Mouse (Mus musculus): ENCODE measurements around the gene Arhgap15.

Arhgap15 gene

GRCm38 (mm10) chr2:44039522-44040203 is 291.0 kb downstream of the Arhgap15 start:
- no peak for DNase-seq

DNA sequence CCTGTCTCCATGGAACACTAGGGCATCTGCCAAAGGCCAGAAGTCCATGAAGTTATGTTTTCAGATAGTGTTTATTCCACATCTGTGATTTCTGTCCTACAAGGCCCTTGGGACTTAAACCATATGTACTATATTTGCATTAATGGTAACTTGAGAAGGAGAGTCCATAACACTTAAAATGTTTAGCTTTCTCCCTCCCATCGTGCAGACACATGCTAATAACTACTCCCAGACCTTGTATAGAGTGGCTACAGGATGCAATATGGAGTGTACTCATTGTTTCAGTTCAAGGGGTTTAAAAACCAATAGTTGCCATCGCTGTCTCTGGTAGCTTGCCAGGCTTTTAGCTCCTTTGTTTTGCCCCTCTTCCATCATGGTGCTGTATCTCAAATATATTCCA is 295.5 kb downstream of the Arhgap15 start:
- no peak for DNase-seq

GRCm38 (mm10) chr2:44044634-44045033 is 296.0 kb downstream of the Arhgap15 start:
- DNase-seq: no peak

DNA sequence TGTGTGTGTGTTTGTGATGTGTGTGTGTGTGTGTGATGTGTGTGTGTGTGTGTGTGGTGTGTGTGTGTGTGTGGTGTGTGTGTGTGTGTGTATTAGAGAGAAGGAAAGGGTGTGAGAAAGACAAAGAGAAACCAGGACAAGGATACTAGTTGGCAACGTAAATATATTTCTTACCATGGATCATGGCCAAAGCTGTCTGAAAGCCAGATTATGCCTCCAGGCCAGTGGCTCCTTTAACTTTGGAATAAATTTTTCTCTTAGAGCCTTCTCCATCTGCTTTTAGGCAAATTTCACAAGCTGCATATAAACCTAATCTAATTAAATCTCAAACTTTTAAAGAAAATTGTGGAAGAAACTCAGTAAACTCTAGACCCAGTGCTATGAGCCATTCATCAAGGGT is 296.6 kb downstream of the Arhgap15 start:
- DNase-seq: no peak

DNA sequence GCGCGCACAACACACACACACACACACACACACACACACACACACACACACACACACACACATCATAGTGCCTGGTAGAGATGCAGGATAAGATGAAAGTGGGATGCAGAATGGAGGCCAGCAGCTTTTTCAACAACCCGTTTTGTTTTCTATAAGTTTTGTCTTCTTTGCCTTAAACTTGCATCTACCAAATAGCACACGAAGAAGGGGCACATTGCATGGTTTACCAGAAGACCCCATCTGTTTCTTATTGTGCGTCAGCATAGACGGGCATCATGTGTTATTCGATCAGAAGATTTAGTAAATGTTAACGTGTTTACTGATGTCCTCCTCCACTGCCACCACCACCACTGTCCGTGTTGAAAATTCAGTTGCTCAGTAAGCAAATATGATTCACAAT is 311.7 kb downstream of the Arhgap15 start:
- DNase-seq: no peak

GRCm38 (mm10) chr2:44060716-44061115 is 312.1 kb downstream of the Arhgap15 start:
- no peak for DNase-seq

- no peak for DNase-seq
These were observed 316.4 kb downstream of the Arhgap15 start for GRCm38 (mm10) chr2:44065067-44065466.

DNA sequence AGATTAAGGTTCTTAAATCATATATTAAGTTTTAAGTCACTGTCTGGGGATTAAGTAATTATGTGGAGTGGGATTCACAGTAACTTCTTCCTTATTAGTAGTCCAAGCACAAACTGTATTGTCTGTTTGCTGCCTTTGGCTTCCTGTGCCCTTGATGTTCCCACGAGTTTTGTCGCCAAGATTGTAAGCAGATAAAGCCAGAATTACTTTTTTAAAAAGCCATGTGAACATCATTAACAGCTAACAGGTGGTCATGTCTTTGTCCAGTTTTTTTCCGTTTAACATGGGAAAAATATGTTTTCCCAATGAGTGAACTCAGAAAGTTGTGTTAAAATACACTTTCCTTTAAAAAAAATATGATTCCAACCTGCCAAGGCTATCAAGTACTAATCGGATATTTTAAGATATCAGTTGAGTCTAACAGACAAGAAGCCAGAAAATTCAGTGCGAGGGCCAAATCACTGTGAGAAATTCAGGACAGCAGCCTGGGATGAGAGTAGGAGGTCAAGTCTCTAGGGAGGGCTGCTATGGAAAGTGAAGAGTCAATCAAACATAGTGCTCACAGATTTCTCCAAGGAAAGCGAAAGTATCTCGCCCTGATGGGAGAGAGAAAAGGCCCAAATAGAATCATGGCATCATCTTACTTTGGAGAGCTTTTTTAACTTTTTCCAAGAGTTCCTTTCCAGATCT is 319.7 kb downstream of the Arhgap15 start:
- peak in 1 of 2 experiments; percentile 4 for DNase-seq

GRCm38 (mm10) chr2:44068906-44069305 is 320.3 kb downstream of the Arhgap15 start:
- no peak for DNase-seq

GRCm38 (mm10) chr2:44076570-44076969 is 327.9 kb downstream of the Arhgap15 start:
- DNase-seq: no peak

GRCm38 (mm10) chr2:44080530-44080929 is 331.9 kb downstream of the Arhgap15 start:
- no peak for DNase-seq

DNA sequence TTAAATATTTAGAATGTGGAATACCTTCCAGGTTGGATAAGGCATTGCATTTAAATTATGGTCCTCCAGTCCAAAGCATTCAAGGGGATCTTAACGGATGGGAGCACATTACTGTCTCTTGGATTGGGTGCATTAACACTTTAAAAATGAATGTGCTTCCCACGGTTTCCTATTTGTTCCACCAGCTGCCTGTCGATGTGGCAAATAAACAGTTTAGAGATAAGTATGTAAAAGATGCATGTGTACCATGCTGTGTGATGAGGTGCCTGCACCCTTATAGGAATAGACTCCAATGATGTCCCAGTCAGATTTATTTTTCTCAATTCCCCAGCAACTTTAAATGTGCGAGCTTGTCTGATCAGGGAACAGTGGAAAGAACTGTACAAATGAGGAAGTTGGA is 332.6 kb downstream of the Arhgap15 start:
- no peak for DNase-seq

GRCm38 (mm10) chr2:44084471-44084870 is 335.8 kb downstream of the Arhgap15 start:
- no peak for DNase-seq

DNA sequence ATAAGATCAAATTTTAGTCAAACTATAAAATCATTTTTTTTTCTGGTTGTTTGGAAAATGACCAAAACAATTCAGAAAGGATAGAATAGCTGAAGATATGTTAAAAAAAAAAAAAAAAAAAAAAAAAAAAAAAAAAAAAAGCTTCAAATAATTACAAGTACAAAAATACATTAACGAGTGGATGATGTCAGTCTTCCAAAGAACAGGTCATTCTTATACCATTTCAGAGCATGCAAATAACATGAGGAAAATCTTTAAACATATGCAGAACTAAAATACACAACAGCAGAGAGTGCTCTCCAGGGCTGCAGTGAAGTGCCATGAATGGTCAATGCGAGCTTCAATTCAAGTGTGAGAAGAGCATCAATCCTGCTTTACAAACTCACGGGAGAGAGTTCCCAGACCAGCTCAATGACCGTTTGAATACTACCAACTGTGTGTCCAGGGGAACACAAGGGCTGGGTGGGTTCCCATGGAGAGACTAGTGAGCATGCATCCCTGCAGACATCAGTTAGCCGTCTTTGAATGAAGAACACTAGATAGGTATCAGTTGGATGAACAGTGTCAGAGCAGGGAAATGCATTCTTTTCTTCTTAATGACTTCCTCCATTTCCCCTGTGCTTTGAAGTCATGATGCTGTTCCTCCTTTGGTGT is 337.9 kb downstream of the Arhgap15 start:
- DNase-seq: no peak

GRCm38 (mm10) chr2:44098552-44098951 is 349.9 kb downstream of the Arhgap15 start:
- DNase-seq: no peak

DNA sequence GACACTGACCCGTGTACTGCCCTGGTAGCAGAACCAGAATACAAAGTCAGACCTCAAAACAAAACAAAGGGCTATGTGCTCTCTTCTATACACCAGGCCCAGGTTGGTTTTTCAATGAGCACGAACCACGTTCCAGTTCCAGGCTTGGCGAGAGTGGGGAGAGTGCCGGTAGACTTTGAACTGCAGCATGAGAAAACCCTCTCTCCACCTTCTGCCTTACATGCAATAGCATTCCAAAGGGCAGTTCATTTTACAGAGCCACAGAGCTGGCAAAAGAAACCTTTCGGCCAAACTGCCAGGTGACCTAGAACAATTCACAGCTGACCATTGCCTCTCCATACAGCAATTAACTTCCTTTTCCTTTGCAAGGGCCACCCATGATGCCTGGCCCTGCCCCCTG is 353.7 kb downstream of the Arhgap15 start:
- no peak for DNase-seq

DNA sequence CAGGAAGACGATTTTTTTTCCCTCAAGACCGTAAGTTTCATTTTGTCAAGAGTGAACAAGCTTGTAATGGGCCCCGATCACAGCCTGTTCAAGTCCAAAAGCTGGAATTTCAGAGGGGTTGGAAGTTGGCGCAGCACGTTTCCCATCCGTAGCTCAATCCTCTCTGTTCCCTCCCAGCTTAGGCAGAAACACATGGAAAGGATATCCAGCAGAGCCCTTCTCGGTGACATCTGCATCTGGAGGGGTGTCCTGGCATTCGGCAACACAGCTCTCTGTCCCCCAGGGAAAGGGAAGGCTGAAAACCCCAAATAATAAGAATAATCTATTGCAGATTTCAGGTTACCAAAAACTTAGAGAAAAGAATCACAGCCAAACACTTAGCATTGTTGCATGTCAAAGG is 354.7 kb downstream of the Arhgap15 start:
- no peak for DNase-seq

GRCm38 (mm10) chr2:44103742-44104141 is 355.1 kb downstream of the Arhgap15 start:
- DNase-seq: peak in 1 of 2 experiments; percentile 10

DNA sequence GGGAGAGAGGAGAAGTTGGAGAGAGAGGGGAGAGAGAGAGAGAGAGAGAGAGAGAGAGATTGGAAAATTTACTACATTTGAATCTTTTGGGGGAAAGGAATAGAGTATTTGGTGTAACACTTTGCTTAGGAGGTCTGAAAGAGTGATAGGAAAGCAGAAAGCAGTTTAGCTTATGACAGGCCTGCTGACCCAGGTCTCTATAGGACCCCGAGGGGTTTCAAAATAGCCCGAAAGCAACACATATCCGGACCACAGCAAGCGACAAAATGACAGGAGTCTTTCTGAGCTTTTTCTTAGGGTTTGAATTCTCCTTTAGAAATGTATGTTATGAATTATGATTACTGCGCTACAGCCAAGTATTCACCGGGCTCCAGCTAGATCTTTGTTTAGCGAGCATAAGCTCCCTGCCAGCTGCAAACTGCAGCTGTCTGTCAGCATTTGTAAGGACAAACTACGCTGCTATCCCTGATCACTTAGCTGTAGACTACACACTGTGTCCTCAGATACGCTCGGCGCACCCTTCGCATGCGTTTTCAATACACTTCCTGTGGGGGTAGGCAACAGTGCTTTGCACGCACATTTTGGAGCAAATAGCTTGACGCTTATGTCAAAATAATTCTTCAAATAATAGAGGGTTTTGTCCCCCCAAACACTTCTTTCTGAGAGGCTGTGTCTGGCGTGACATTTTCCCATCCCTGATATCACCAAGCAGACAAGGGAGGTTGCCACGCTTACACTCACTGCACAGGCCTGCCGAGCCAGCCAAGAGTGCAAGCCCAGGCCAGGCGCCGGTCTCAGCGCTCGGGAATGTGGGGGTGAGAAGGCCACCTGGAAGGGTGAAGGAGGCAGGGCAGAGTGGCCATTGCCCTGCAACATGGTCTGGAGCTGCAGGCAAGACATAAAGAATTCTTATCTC is 355.9 kb downstream of the Arhgap15 start:
- peak; percentile 30 to 34 for DNase-seq

GRCm38 (mm10) chr2:44105198-44105555 is 356.6 kb downstream of the Arhgap15 start:
- DNase-seq: no peak

DNA sequence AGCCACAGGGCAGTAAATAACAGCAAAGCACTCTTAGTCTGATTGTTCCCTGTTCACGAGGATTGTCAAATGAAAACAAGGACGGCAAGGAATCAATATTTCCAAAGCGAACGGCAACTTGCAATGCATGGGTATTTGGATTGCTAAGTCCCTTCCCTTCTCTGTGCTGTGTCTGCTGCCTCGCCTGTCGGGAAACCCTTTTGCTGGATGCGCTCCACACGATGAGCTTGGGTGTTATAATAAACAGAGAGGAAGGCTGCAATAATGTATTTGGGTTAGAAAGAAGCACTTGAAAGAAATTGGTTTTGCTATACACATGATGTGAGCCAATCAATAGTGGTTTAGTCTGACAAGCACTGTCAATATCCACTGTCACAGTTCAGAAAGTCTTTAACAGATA is 357.7 kb downstream of the Arhgap15 start:
- no peak for DNase-seq

DNA sequence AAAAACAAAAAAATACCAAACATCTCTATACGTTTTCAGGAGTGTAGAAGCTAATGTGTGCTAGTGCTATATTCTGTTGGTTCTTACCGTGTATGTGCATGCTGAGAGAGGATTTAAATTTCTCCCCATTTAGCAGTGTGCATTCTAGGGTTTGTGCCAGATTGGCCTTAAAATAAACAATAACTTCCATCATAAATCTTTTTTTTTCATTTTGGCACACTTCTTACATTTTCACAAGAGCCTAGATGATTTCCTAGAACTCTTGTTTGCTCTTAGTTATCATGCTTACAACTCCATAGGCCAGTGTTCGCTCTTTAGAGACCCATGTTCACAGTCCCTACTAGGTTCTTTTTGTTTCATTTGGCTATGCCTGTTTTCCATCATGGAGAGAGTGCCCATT is 362.7 kb downstream of the Arhgap15 start:
- no peak for DNase-seq

All from lung, adult 18-20 months (tissue).